Mouse (Mus musculus) midbrain, embryonic 15.5 days (tissue): ENCODE measurements around the gene Zfp653. TPM values are rescaled to one million over a fixed set of nuclear protein-coding genes. Genes with fewer than 3 reads are reported as not detected.

ENCODE experiments used
- ATAC-seq: fragments of 200-750 bp; cut with Nextera tagmentation; replicated peaks from 2 replicates; pipeline ENCODE4 v1.8.0; 2017; ENCODE audit warnings: moderate TSS enrichment
- H3K27ac ChIP-seq: fragments of 300-500 bp; sonication (generic); 2 replicates; pipeline ENCODE4 v1.5.1; 2015; ENCODE audit warnings: mild to moderate bottlenecking, inconsistent platforms
- H3K27me3 ChIP-seq: fragments of 300-500 bp; sonication (generic); replicated peaks from 2 replicates; pipeline ENCODE4 v1.6.1; 2015; ENCODE audit warnings: inconsistent platforms
- H3K36me3 ChIP-seq: fragments of 300-500 bp; sonication (generic); replicated peaks from 2 replicates; pipeline ENCODE4 v1.6.1; 2015; ENCODE audit warnings: inconsistent platforms
- H3K4me1 ChIP-seq: fragments of 300-500 bp; sonication (generic); 2 replicates; pipeline ENCODE4 v1.6.1; 2015; ENCODE audit warnings: inconsistent platforms
- H3K4me2 ChIP-seq: fragments of 300-500 bp; sonication (generic); 2 replicates; pipeline ENCODE4 v1.6.1; 2015; ENCODE audit warnings: inconsistent platforms, mild to moderate bottlenecking, moderate library complexity
- H3K4me3 ChIP-seq: fragments of 300-500 bp; sonication (generic); 2 replicates; pipeline ENCODE4 v1.5.1; 2015; ENCODE audit warnings: mild to moderate bottlenecking, inconsistent platforms
- H3K9ac ChIP-seq: fragments of 300-500 bp; sonication (generic); 2 replicates; pipeline ENCODE4 v1.6.1; 2015; ENCODE audit warnings: mild to moderate bottlenecking, inconsistent platforms
- H3K9me3 ChIP-seq: fragments of 300-500 bp; sonication (generic); 2 replicates; pipeline ENCODE4 v1.6.1; 2016; ENCODE audit warnings: inconsistent platforms
- WGBS: fragments of 180-500 bp; shearing (Covaris S2); methylation state at CpG from one replicate; pipeline ENCODE4 v1.1.7; 2015; ENCODE audit warnings: mixed read lengths; 5-methylcytosine and 5-hydroxymethylcytosine counted together
- polyA plus RNA-seq: library from polyadenylated mRNA; unstranded; fragments of >200 nt; fragmentation: Nextera tagmentation; extraction: Ambion mirVana; gene quantifications from 2 replicates; pipeline ENCODE4 v1.2.1, GENCODE M21; 2015

The Zfp653 gene
- polyA plus RNA-seq, 1 experiment from 2014 or later: 22.5 TPM

GRCm38 (mm10) chr9:22049721-22050270 lies 21.4 kb downstream of the Zfp653 start:
- ATAC-seq: 0 out of 2 replicates have a peak, but pooled peaks have one; percentile 3
- 17% methylated on average over 4 of the region's 4 CpGs for WGBS
- H3K4me2 ChIP-seq: peak overlapping the region; percentile 83
- H3K36me3 ChIP-seq: no peaks in the 10 kb centered on the region
- H3K9ac ChIP-seq: peak overlapping the region; percentile 98
- no peaks in the 10 kb centered on the region for H3K9me3 ChIP-seq
- H3K27ac ChIP-seq: peak overlapping the region; percentile 91
- peak overlapping the region; percentile 88 for H3K4me3 ChIP-seq
- peaks cover 48% of the 10 kb centered on the region for H3K4me1 ChIP-seq
- H3K27me3 ChIP-seq: no peaks in the 10 kb centered on the region

GRCm38 (mm10) chr9:22049315-22049714 lies 21.9 kb downstream of the Zfp653 start:
- WGBS: 51% methylated on average over 11 of the region's 11 CpGs
- peak overlapping the region; percentile 91 for H3K27ac ChIP-seq
- H3K4me1 ChIP-seq: peaks cover 43% of the 10 kb centered on the region
- ATAC-seq: no peak
- no peaks in the 10 kb centered on the region for H3K27me3 ChIP-seq
- no peaks in the 10 kb centered on the region for H3K36me3 ChIP-seq
- H3K4me2 ChIP-seq: peak overlapping the region; percentile 83
- peak overlapping the region; percentile 88 for H3K4me3 ChIP-seq
- H3K9ac ChIP-seq: peak overlapping the region; percentile 98
- no peaks in the 10 kb centered on the region for H3K9me3 ChIP-seq

- no peaks in the 10 kb centered on the region for H3K27me3 ChIP-seq
- no peak overlapping the region for H3K27ac ChIP-seq
- WGBS: 62% methylated on average over 9 of the region's 9 CpGs
- peaks cover 40% of the 10 kb centered on the region for H3K4me1 ChIP-seq
- peak overlapping the region; percentile 17 for H3K4me2 ChIP-seq
- ATAC-seq: no peak
- H3K4me3 ChIP-seq: no peak overlapping the region
- H3K9me3 ChIP-seq: no peaks in the 10 kb centered on the region
- H3K36me3 ChIP-seq: no peaks in the 10 kb centered on the region
- H3K9ac ChIP-seq: no peak overlapping the region; the same call in 1 of the 2 replicates
Observed at GRCm38 (mm10) chr9:22047329-22047728, 23.8 kb downstream of the Zfp653 start.

- no peak overlapping the region for H3K4me2 ChIP-seq
- H3K4me1 ChIP-seq: peaks cover 16% of the 10 kb centered on the region
- no peak overlapping the region for H3K4me3 ChIP-seq
- no peaks in the 10 kb centered on the region for H3K36me3 ChIP-seq
- H3K9me3 ChIP-seq: no peaks in the 10 kb centered on the region
- no peaks in the 10 kb centered on the region for H3K27me3 ChIP-seq
- no peak overlapping the region for H3K27ac ChIP-seq
- 68% methylated on average over 2 of the region's 2 CpGs for WGBS
- no peak overlapping the region for H3K9ac ChIP-seq
- ATAC-seq: no peak
Observed at GRCm38 (mm10) chr9:22041832-22042231, 29.3 kb downstream of the Zfp653 start.

- Histone ChIP-seq H3K4me2 (no peak overlapping the region), H3K4me3 (no peak overlapping the region), H3K27me3 (no peaks in the 10 kb centered on the region), H3K9ac (no peak overlapping the region), H3K36me3 (peaks cover 25% of the 10 kb centered on the region; the same call in 1 of the 2 replicates), H3K4me1 (peaks cover 30% of the 10 kb centered on the region), H3K27ac (no peak overlapping the region), H3K9me3 (no peaks in the 10 kb centered on the region)
- 0 out of 2 replicates have a peak, but pooled peaks have one; percentile 25 for ATAC-seq
- WGBS: 83% methylated on average over 10 of the region's 10 CpGs
Observed at GRCm38 (mm10) chr9:22037826-22038225, 33.4 kb downstream of the Zfp653 start.

- no peak overlapping the region for H3K4me3 ChIP-seq
- no peak overlapping the region for H3K9ac ChIP-seq
- peaks cover 19% of the 10 kb centered on the region for H3K4me1 ChIP-seq
- H3K4me2 ChIP-seq: no peak overlapping the region
- no peaks in the 10 kb centered on the region for H3K27me3 ChIP-seq
- H3K36me3 ChIP-seq: peaks cover 39% of the 10 kb centered on the region
- no peak; the same call in 1 of the 2 replicates for ATAC-seq
- WGBS: 17% methylated on average over 6 of the region's 6 CpGs
- H3K9me3 ChIP-seq: no peaks in the 10 kb centered on the region
- no peak overlapping the region; the same call in 1 of the 2 replicates for H3K27ac ChIP-seq
Observed at GRCm38 (mm10) chr9:22035300-22036044, 35.7 kb downstream of the Zfp653 start.

- Histone ChIP-seq H3K27ac (no peak overlapping the region), H3K4me2 (no peak overlapping the region), H3K4me3 (no peak overlapping the region), H3K36me3 (peaks cover 53% of the 10 kb centered on the region), H3K27me3 (no peaks in the 10 kb centered on the region), H3K9ac (no peak overlapping the region), H3K9me3 (no peaks in the 10 kb centered on the region), H3K4me1 (peaks cover 3% of the 10 kb centered on the region)
- no peak for ATAC-seq
- WGBS: 94% methylated on average over 9 of the region's 9 CpGs
Observed at GRCm38 (mm10) chr9:22030386-22030785, 40.8 kb downstream of the Zfp653 start.

GRCm38 (mm10) chr9:22028467-22028866 lies 42.7 kb downstream of the Zfp653 start:
- no peak for ATAC-seq
- H3K27ac ChIP-seq: no peak overlapping the region

GRCm38 (mm10) chr9:22024592-22024991 lies 46.6 kb downstream of the Zfp653 start:
- Histone ChIP-seq H3K9me3 (no peaks in the 10 kb centered on the region), H3K9ac (no peak overlapping the region), H3K27me3 (no peaks in the 10 kb centered on the region), H3K27ac (no peak overlapping the region), H3K4me2 (no peak overlapping the region), H3K4me1 (0 out of 2 replicates have a peak, but pooled peaks cover 3% of the 10 kb centered on the region), H3K36me3 (peaks cover 32% of the 10 kb centered on the region), H3K4me3 (no peak overlapping the region)
- ATAC-seq: no peak
- WGBS: 55% methylated on average over 8 of the region's 8 CpGs

More at GRCm38 (mm10) chr9:22028467-22028866, 42.7 kb downstream of the Zfp653 start:
- no peaks in the 10 kb centered on the region for H3K27me3 ChIP-seq
- 0 out of 2 replicates have a peak, but pooled peaks cover 3% of the 10 kb centered on the region for H3K4me1 ChIP-seq
- no peak overlapping the region for H3K4me2 ChIP-seq
- H3K9ac ChIP-seq: no peak overlapping the region
- H3K36me3 ChIP-seq: peaks cover 53% of the 10 kb centered on the region
- H3K4me3 ChIP-seq: no peak overlapping the region
- H3K9me3 ChIP-seq: no peaks in the 10 kb centered on the region
- WGBS: 24% methylated on average over 7 of the region's 7 CpGs

GRCm38 (mm10) chr9:22017208-22017825 lies 53.9 kb downstream of the Zfp653 start:
- ATAC-seq: no peak
- 72% methylated on average over 7 of the region's 7 CpGs for WGBS
- peaks cover 28% of the 10 kb centered on the region for H3K36me3 ChIP-seq

GRCm38 (mm10) chr9:22016245-22016644 lies 54.9 kb downstream of the Zfp653 start:
- no peaks in the 10 kb centered on the region for H3K4me1 ChIP-seq
- no peak overlapping the region for H3K4me2 ChIP-seq
- no peak overlapping the region for H3K9ac ChIP-seq
- WGBS: 73% methylated on average over 10 of the region's 10 CpGs
- H3K36me3 ChIP-seq: peaks cover 32% of the 10 kb centered on the region
- no peaks in the 10 kb centered on the region for H3K27me3 ChIP-seq
- no peak for ATAC-seq
- no peak overlapping the region for H3K27ac ChIP-seq
- H3K4me3 ChIP-seq: no peak overlapping the region
- no peaks in the 10 kb centered on the region for H3K9me3 ChIP-seq

More at GRCm38 (mm10) chr9:22017208-22017825, 53.9 kb downstream of the Zfp653 start:
- Histone ChIP-seq H3K4me2 (no peak overlapping the region), H3K27me3 (no peaks in the 10 kb centered on the region), H3K27ac (no peak overlapping the region), H3K4me1 (no peaks in the 10 kb centered on the region), H3K9ac (no peak overlapping the region), H3K9me3 (no peaks in the 10 kb centered on the region), H3K4me3 (no peak overlapping the region)

GRCm38 (mm10) chr9:22012731-22013130 lies 58.4 kb downstream of the Zfp653 start:
- Histone ChIP-seq H3K27ac (no peak overlapping the region), H3K4me3 (no peak overlapping the region), H3K27me3 (no peaks in the 10 kb centered on the region), H3K9me3 (no peaks in the 10 kb centered on the region), H3K4me1 (no peaks in the 10 kb centered on the region), H3K4me2 (no peak overlapping the region), H3K36me3 (peaks cover 34% of the 10 kb centered on the region), H3K9ac (no peak overlapping the region)
- ATAC-seq: peak; percentile 15; the same call in 1 of the 2 replicates
- WGBS: 98% methylated on average over 13 of the region's 13 CpGs
